Mouse (Mus musculus) telencephalon, adult 2 months (tissue): ENCODE measurements around the gene Rgcc.

ENCODE experiments used
- DNase-seq: peaks from one replicate; pipeline ENCODE4 v3.0.0-alpha.2; 2011; ENCODE audit warnings: low read depth, low spot score

The Rgcc gene

DNA sequence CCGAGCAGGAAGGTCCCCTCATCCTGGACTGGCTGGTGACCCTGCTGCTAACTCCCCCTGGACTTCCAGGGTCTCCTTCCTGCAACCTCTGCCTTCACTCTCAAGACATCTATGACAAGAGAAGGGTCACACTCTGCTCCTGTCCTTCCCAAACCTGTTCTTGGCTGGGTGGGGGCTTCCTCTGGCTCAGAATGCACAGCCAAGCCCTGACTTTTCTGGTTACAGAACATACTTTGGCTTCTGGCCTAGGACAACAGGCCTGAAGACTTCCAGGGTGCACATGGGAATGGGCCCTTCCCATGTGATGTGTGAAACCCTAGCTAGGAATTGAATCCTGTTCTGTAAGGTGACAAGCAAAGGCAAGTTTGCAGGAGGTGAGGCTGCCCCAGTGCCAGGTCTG is 22.0 kb downstream of the Rgcc start:
- no peak for DNase-seq

DNA sequence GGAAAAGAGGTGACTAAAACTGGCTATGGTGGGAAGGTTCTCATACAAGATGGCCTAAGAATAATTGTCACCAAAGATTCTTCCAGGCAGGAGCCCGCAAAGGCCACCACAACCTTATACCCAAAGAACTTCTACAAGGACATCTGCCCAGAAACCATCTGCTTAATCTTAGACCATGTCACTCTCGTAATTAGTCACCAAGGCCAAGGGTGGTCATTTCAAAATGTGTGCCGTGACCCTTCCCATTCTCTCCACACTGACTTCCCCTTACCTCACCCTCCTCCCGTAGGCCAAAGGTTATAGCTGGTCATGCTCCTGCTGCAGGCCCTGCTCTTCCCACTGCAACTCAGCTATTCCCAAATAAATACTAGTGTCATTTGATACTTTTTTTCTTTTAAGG is 22.5 kb downstream of the Rgcc start:
- no peak for DNase-seq

DNA sequence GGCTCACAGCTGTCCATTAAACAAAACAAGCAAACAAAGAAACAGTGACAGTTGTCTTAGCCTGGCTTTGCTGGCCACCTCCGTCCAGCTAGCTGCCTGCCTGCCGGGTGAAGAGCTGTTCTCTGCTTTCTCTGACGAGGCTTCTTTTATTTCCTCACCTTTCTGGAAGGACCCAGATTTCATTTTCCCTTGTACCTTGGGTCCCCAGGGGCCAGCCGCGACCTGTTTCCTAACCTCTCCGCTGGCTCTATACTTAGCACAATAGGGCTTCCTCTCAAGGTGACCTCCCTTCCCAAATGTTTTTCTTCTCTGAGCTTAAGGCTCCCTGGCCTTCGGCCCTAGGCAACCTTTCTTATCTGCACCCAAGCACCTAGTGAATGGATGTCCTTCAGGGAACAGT is 23.5 kb downstream of the Rgcc start:
- DNase-seq, result no peak

- DNase-seq, result no peak
Measured at GRCm38 (mm10) chr14:79275870-79276395, 25.5 kb downstream of the Rgcc start.

GRCm38 (mm10) chr14:79275441-79275840 is 26.0 kb downstream of the Rgcc start:
- DNase-seq, result no peak

- DNase-seq, result no peak
Measured at GRCm38 (mm10) chr14:79273697-79274477, 27.6 kb downstream of the Rgcc start.

DNA sequence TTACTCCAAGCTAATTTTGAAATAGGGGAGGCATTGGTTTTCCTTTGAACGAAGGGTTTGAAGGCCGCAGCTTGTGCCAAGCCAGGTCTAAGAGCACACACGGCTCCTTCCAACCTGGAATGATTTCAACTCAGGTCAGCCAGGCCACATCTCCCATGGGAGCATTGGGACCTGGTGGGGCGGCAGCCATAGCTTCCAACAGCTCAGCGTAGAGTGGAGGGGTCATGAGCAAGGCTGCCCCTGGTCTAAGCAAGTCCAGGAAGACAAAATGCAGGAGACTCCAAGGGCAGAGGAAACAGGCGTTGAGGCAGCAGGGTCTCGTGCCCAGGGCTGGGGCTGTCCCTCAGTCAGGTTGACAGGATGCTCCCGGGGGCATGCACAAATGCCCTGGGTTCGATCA is 28.5 kb downstream of the Rgcc start:
- DNase-seq, result no peak

- no peak for DNase-seq
Measured at GRCm38 (mm10) chr14:79272188-79272694, 29.2 kb downstream of the Rgcc start.

- no peak for DNase-seq
Measured at GRCm38 (mm10) chr14:79269551-79269950, 31.9 kb downstream of the Rgcc start.

DNA sequence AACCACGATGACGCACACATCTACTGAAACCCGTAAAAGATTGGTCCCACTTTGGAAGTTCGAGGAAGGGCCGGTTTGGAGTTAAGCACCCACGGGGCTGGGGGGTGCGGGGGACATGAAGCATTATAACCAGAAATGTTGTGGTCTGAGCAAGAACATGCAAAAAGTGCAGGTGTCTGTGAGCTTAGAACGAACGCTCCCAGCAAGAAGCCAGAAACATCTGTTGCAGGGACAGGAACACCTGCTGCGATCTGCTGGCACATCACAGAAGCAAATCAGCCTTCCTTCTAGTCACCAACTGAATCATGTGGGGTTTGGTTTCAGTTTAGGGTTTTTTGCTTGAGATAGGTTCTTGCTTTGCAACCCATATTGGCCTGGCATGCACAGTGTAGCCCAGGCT is 33.6 kb downstream of the Rgcc start:
- DNase-seq, result no peak

- DNase-seq, result no peak
Measured at GRCm38 (mm10) chr14:79267382-79267781, 34.1 kb downstream of the Rgcc start.

DNA sequence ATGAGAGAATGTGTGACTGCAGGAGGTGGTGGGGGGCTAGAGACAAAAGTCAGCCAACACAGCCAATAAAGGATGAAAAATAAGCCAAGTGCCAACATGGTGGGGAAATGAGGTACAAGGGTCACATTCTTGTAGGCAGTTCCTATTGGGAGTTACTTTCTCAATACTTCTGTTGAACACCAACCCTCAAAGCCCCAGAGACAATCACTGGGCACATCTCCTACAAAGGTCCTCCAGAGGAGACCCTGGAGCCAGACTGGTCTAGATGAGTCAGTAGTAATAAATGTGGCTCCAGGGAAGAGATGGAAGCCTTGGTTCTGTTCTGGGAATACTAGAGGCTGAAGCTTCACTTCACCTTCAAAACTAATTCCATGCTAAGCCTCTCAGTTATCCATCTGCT is 35.0 kb downstream of the Rgcc start:
- DNase-seq, result no peak

DNA sequence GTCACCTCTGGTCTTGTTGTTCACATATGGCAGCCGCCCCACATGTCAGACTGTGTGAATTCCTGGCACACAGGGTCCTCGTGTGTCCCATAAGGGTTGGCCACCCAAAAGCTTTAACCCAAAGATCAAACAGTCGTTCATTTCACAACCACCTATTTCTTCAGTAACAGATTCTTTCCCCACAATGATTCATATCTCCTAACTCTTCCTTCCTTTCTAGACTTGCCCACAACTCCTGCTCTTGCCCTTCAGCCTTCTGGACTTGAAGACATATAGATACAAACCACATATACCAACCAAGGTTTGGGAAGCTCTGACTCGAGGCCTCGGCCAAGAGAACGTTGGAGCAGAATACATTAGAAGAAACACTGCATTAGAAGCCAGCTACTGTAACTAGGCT is 35.7 kb downstream of the Rgcc start:
- DNase-seq, result no peak

GRCm38 (mm10) chr14:79263321-79263720 is 38.1 kb downstream of the Rgcc start:
- no peak for DNase-seq

DNA sequence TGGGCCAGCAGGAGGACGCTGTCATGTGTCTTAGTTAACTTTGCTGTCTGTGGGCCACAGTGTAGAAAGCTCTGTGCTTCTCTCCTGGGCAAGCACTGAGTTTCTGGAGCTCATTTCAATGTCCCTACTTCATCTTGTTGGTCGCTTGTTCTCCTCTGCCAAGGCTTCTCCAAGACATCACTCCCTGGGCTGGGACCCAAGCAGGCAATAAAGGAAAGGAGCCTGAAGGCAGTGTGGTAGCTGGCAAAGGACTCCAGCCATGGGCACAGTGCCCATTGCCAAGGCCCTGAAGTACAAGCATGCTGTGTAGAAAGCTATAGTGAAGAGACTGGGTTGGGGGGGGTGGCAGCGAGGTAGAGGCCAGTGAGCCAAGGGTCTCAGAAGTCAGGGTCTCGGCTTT is 38.8 kb downstream of the Rgcc start:
- DNase-seq, result no peak

DNA sequence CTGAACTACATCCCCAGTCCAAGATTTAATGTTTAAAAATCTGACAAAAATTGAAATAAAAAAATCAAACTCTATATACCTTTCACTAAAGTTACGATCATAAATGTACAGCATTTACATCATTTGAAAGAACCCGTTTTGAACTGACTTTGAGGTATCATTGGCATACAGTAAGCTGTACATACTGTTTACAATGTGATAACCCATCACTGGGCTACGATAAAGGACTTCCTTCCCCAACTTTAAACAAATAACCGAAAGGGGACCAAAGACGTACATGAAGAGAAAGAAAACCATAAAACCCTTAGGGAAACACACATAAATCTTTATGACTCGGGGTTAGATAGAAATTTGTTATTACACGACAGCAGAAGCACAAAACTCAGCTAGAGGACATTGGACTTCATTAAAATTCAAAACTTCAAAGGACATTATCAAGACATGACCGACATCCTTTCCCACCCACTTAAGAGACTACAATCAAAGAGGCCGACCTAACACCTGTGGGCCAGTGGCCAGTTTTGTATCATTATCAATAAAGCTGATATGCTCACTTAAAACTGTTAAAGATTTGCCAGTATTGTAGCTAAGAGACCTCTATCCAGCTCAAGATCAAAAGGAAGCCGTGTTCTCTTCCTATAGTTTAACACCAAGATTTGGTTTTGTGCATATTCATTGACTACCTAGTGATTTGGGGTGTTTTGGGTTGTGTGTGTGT is 42.2 kb downstream of the Rgcc start:
- DNase-seq, result no peak

- DNase-seq, result no peak
Measured at GRCm38 (mm10) chr14:79256656-79257055, 44.8 kb downstream of the Rgcc start.

- no peak for DNase-seq
Measured at GRCm38 (mm10) chr14:79255786-79256185, 45.7 kb downstream of the Rgcc start.

DNA sequence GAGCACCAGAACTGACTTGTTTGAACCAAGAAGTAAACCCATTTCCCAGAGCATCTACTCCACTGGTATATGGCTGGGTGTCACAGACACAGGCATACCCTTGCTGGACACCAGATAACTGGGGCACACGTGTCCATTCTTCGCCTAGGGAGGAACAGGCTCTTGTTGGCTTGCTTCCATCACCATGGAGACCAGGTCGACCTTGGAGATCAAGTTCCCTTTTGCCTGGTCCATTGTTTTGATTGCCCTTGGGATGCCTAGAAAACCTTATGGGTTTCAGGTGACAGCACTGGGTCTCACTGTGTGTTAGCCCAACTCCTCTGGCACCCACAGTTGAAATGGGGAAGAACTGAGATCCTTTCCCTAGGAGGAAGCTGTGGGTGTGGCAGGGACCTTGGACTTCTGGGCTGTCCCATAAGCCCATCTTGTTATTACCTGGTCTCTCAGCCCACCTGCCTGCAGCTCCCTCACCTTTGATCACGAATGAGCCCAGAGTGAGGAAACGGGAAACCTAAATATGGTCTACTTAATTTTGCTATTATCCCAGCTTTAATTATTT is 49.6 kb downstream of the Rgcc start:
- no peak for DNase-seq

GRCm38 (mm10) chr14:79244571-79244970 is 56.9 kb downstream of the Rgcc start:
- DNase-seq, result no peak

- DNase-seq, result no peak
Measured at GRCm38 (mm10) chr14:79243038-79243883, 58.2 kb downstream of the Rgcc start.

DNA sequence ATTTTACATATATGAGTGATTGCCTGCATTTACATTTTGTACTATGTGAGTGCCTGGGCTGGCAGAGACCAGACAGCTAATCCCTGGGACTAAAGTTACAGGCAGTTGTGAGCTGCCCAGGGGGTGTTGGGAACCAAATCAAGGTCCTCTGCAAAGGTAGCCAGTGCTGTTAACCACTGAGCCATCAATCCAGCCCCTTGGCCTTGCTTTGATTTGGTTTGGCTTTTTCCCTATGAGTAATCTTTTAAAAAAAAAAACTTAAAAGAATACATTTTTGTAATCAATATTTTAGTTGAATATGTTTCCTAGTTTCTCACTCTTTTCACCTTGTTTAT is 59.1 kb downstream of the Rgcc start:
- DNase-seq, result no peak
